Mouse (Mus musculus) forebrain, embryonic 10.5 days (tissue): ENCODE measurements at regions not wholly inside any gene's neighbourhood (a gene's known extent, or its start where the extent isn't known, plus 50 kb on each side); places are given as distances from the start of the nearest gene placed in this dataset.

Experiments
- DNase-seq: peaks from one replicate; pipeline ENCODE4 v3.0.0-alpha.2; 2017; ENCODE audit warnings: low spot score; ENCODE audit errors: extremely low spot score
- H3K27ac ChIP-seq: fragments of 300-500 bp; sonication (generic); 2 replicates; pipeline ENCODE4 v1.5.1; 2016; ENCODE audit warnings: mild to moderate bottlenecking
- H3K27me3 ChIP-seq: fragments of 300-500 bp; sonication (generic); 2 replicates; pipeline ENCODE4 v1.6.1; 2016; ENCODE audit warnings: mild to moderate bottlenecking; ENCODE audit not compliant: poor library complexity, severe bottlenecking
- H3K36me3 ChIP-seq: fragments of 300-500 bp; sonication (generic); replicated peaks from 2 replicates; pipeline ENCODE4 v1.6.1; 2016; ENCODE audit warnings: mild to moderate bottlenecking, moderate library complexity
- H3K4me1 ChIP-seq: fragments of 300-500 bp; sonication (generic); 2 replicates; pipeline ENCODE4 v1.6.1; 2016
- H3K4me3 ChIP-seq: fragments of 300-500 bp; sonication (generic); 2 replicates; pipeline ENCODE4 v1.5.1; 2016; ENCODE audit warnings: mild to moderate bottlenecking, moderate library complexity
- H3K9me3 ChIP-seq: fragments of 300-500 bp; sonication (generic); 2 replicates; pipeline ENCODE4 v1.6.1; 2016; ENCODE audit warnings: mild to moderate bottlenecking, moderate library complexity
- WGBS: fragments of 180-500 bp; shearing (Covaris S2); methylation state at CpG from one replicate; pipeline ENCODE4 v1.1.7; 2016; 5-methylcytosine and 5-hydroxymethylcytosine counted together

DNA sequence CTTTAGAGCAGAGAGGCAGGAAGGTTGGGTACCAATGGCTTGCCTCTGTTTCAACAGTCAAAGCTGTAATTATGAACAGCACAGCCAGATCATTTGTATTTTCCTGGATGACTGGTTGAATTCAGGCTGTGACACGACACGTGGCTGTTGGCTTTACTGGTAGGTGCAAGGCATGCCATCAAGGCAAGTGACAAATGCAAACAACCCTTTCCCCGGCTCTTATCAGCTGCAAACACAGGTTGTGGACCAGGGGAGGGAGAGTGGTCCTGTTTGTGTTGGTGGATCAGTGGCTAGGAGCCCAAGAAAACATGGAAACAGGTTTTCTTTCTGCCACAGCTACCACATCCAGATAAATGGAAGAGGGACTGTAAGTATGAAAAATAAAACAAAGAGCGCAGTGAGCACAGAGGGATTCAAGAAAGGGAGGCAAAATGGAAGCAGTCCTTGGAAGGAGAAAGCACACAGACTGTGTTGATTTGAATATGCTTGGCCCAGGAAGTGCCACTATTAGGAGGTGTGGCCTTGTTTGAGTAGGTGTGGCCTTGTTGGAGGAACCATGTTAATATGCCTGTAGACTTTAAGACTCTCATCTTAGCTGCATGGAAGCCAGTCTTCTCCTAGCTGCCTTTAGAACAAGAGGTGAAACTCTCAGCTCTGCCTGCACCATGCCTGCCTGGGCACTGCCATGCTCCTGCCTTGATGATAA lies 396.8 kb downstream of the Nedd1 start:
- WGBS = 84% methylated on average over 4 of the region's 4 CpGs
- no peaks in the 10 kb centered on the region for H3K9me3 ChIP-seq
- DNase-seq = no peak

GRCm38 (mm10) chr10:92314606-92315005 lies 407.6 kb downstream of the Nedd1 start:
- Histone ChIP-seq H3K27me3 (no peaks in the 10 kb centered on the region), H3K36me3 (no peaks in the 10 kb centered on the region), H3K27ac (0 out of 2 replicates have a peak overlapping the region, but pooled peaks have one; percentile 48), H3K4me3 (no peak overlapping the region), H3K9me3 (no peaks in the 10 kb centered on the region), H3K4me1 (peaks cover 8% of the 10 kb centered on the region)
- DNase-seq = no peak
- 66% methylated on average over 3 of the region's 3 CpGs for WGBS

More for the DNA sequence above, 396.8 kb downstream of the Nedd1 start:
- no peaks in the 10 kb centered on the region for H3K36me3 ChIP-seq
- H3K27ac ChIP-seq = 0 out of 2 replicates have a peak overlapping the region, but pooled peaks have one; percentile 44
- H3K27me3 ChIP-seq = no peaks in the 10 kb centered on the region
- H3K4me1 ChIP-seq = peaks cover 11% of the 10 kb centered on the region
- H3K4me3 ChIP-seq = no peak overlapping the region

- no peaks in the 10 kb centered on the region for H3K9me3 ChIP-seq
- peaks cover 13% of the 10 kb centered on the region for H3K4me1 ChIP-seq
- no peaks in the 10 kb centered on the region for H3K36me3 ChIP-seq
- 0 out of 2 replicates have a peak overlapping the region, but pooled peaks have one; percentile 35 for H3K27ac ChIP-seq
- WGBS = 79% methylated on average over 6 of the region's 6 CpGs
- H3K4me3 ChIP-seq = no peak overlapping the region
- DNase-seq = no peak
- no peaks in the 10 kb centered on the region for H3K27me3 ChIP-seq
Measured at GRCm38 (mm10) chr10:92312278-92312677, 409.9 kb downstream of the Nedd1 start.

GRCm38 (mm10) chr10:92308643-92309042 lies 413.6 kb downstream of the Nedd1 start:
- no peaks in the 10 kb centered on the region for H3K9me3 ChIP-seq
- DNase-seq = no peak
- no peak overlapping the region for H3K27ac ChIP-seq
- no peaks in the 10 kb centered on the region for H3K27me3 ChIP-seq
- no peak overlapping the region for H3K4me3 ChIP-seq
- peaks cover 6% of the 10 kb centered on the region; the same call in 1 of the 2 replicates for H3K4me1 ChIP-seq
- 93% methylated on average over 3 of the region's 3 CpGs for whole genome bisulfite sequencing
- no peaks in the 10 kb centered on the region for H3K36me3 ChIP-seq

GRCm38 (mm10) chr10:92307861-92308260 lies 414.4 kb downstream of the Nedd1 start:
- WGBS = 42% methylated on average over 3 of the region's 3 CpGs
- H3K27me3 ChIP-seq = no peaks in the 10 kb centered on the region
- H3K4me1 ChIP-seq = peaks cover 6% of the 10 kb centered on the region; the same call in 1 of the 2 replicates
- no peak overlapping the region for H3K27ac ChIP-seq
- no peak for DNase-seq
- H3K36me3 ChIP-seq = no peaks in the 10 kb centered on the region
- no peaks in the 10 kb centered on the region for H3K9me3 ChIP-seq
- H3K4me3 ChIP-seq = no peak overlapping the region

DNA sequence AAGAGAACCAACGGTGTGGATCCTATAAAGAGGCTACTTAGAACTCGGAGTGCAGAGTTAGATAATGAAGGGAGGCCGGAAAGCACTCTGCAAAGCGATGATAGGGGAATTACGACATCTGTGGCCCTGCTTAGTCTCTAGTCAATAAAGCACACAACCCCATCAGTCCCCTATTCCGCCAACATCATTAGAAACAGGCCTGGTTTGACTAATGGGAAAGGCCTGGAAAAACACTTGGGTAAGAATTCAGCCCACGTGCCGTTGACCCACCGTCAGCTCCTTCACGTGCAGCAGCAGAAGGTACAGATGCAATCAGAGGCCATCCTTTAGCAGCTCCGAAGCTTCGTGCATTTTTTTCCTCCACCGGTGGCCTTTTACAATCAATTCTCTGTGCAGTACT lies 423.5 kb downstream of the Nedd1 start:
- 71% methylated on average over 13 of the region's 13 CpGs for WGBS
- no peak for DNase-seq
- peaks cover 18% of the 10 kb centered on the region for H3K4me1 ChIP-seq
- H3K4me3 ChIP-seq = no peak overlapping the region
- H3K27me3 ChIP-seq = no peaks in the 10 kb centered on the region
- H3K27ac ChIP-seq = no peak overlapping the region
- H3K9me3 ChIP-seq = no peaks in the 10 kb centered on the region
- H3K36me3 ChIP-seq = no peaks in the 10 kb centered on the region

DNA sequence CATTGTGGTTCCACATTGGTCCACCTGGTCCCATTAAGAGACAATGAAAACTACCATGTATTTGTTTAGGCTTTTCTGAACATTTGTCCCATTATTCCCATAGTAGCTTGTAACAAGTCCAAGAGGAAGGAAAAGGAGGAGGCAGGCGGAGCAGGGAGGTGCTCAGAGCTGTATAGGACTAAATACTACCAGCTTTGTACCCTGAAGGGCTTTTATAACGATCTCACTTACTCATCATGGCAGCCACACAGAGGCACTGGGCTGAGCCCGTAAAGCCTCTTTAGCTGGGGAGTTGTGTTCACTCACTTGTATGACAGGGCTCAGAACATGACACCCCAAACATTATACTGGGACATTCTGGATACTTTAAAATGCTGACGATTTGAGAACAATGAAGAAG lies 425.4 kb downstream of the Nedd1 start:
- H3K9me3 ChIP-seq = no peaks in the 10 kb centered on the region
- 63% methylated on average over 4 of the region's 4 CpGs for WGBS
- H3K4me1 ChIP-seq = peaks cover 18% of the 10 kb centered on the region
- H3K27ac ChIP-seq = peak overlapping the region; percentile 73; the same call in 1 of the 2 replicates
- no peak overlapping the region for H3K4me3 ChIP-seq
- H3K36me3 ChIP-seq = no peaks in the 10 kb centered on the region
- H3K27me3 ChIP-seq = no peaks in the 10 kb centered on the region
- DNase-seq = no peak

DNA sequence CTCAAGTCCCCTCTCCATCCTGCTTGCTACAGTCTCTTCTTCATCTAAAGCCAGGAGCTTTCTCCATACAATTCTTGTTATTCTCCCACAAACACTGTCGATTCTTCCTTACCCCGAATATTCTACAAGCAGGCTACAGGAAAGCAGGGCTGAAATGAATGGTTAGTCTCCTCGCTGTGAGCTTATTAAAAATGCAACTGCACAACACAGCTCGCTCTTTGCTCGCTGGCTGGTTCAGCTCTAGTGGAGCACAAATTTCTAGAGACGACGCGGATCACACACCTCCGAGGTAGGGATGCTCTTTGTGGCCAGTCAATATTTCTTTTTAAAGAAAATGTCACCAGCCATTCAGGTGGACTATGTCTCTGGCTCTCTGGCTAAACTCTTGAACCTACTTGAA lies 425.9 kb downstream of the Nedd1 start:
- Histone ChIP-seq H3K27me3 (no peaks in the 10 kb centered on the region), H3K27ac (peak overlapping the region; percentile 73), H3K4me1 (peaks cover 18% of the 10 kb centered on the region), H3K36me3 (no peaks in the 10 kb centered on the region), H3K4me3 (no peak overlapping the region), H3K9me3 (no peaks in the 10 kb centered on the region)
- DNase-seq = no peak
- 78% methylated on average over 9 of the region's 9 CpGs for WGBS

- H3K27ac ChIP-seq = no peak overlapping the region
Measured at GRCm38 (mm10) chr10:92293261-92293660, 429.0 kb downstream of the Nedd1 start.

DNA sequence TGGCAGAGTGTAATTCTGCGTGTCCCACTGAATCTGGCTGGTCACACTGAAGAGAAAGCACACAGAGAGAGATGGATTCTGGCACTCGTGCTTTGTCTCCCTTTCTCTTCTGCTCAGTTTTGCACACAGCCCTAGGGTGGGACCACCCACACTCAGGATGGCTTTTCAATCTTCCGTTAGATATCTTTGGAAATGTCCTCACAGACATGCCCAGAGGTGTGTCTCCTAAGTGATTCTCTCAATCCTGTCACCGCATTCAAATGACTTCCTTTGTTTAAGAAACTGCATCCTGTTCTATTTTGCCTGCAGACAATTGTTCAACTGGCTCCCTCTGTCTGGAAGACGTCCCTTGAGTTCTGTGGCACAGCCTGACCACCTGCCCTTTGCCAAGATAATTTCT lies 433.0 kb downstream of the Nedd1 start:
- DNase-seq = no peak
- 61% methylated on average over 5 of the region's 5 CpGs for WGBS
- no peak overlapping the region for H3K27ac ChIP-seq
- H3K9me3 ChIP-seq = no peaks in the 10 kb centered on the region
- peaks cover 13% of the 10 kb centered on the region for H3K4me1 ChIP-seq
- H3K36me3 ChIP-seq = no peaks in the 10 kb centered on the region
- no peak overlapping the region for H3K4me3 ChIP-seq
- no peaks in the 10 kb centered on the region for H3K27me3 ChIP-seq

More at GRCm38 (mm10) chr10:92293261-92293660, 429.0 kb downstream of the Nedd1 start:
- Histone ChIP-seq H3K4me3 (no peak overlapping the region), H3K27me3 (no peaks in the 10 kb centered on the region), H3K36me3 (no peaks in the 10 kb centered on the region), H3K9me3 (no peaks in the 10 kb centered on the region), H3K4me1 (peaks cover 26% of the 10 kb centered on the region)
- DNase-seq = no peak
- 83% methylated on average over 4 of the region's 4 CpGs for WGBS

- H3K27ac ChIP-seq = no peak overlapping the region
- H3K4me1 ChIP-seq = peaks cover 12% of the 10 kb centered on the region
- no peaks in the 10 kb centered on the region for H3K27me3 ChIP-seq
- DNase-seq = no peak
- H3K4me3 ChIP-seq = no peak overlapping the region
- WGBS = 69% methylated on average over 4 of the region's 4 CpGs
- H3K9me3 ChIP-seq = no peaks in the 10 kb centered on the region
- H3K36me3 ChIP-seq = no peaks in the 10 kb centered on the region
Measured at GRCm38 (mm10) chr10:92284231-92284630, 438.0 kb downstream of the Nedd1 start.

- no peaks in the 10 kb centered on the region for H3K27me3 ChIP-seq
- H3K4me3 ChIP-seq = no peak overlapping the region
- 0 out of 2 replicates have a peak, but pooled peaks cover 10% of the 10 kb centered on the region for H3K4me1 ChIP-seq
- WGBS = 50% methylated on average over 2 of the region's 2 CpGs
- no peaks in the 10 kb centered on the region for H3K36me3 ChIP-seq
- DNase-seq = no peak
- H3K9me3 ChIP-seq = no peaks in the 10 kb centered on the region
- no peak overlapping the region for H3K27ac ChIP-seq
Measured at GRCm38 (mm10) chr10:92277981-92278380, 444.2 kb downstream of the Nedd1 start.

DNA sequence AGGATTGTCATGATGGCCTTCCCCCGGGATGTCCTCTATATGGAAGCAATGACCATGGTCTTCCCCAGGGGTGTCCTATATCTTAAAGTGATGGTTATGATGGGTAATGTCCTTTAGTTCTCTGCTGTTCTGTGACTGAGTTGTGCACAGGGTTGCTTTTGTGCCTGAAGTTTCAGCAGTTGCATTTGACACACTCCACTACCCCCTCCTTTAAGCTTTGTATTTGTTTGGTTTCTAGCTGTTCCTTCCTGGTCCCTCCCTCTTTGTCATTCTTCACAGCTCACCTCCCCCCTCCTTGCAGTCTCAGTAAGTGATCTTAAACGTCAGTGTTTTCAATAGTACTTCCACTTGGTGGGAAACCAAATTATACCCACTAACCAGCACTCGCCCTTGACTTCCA lies 464.4 kb downstream of the Nedd1 start:
- Histone ChIP-seq H3K27me3 (no peaks in the 10 kb centered on the region), H3K36me3 (no peaks in the 10 kb centered on the region), H3K4me3 (no peak overlapping the region), H3K27ac (no peak overlapping the region), H3K4me1 (no peaks in the 10 kb centered on the region; the same call in 1 of the 2 replicates), H3K9me3 (no peaks in the 10 kb centered on the region)
- DNase-seq = no peak
- 61% methylated on average over 3 of the region's 3 CpGs for WGBS
